Mouse (Mus musculus) layer of hippocampus, postnatal 10 days (tissue): ENCODE data around the gene Pcbd2. TPM values are rescaled to one million over a fixed set of nuclear protein-coding genes. Genes with fewer than 3 reads are reported as not detected.

Experiments used
- DNase-seq, 2 experiments: peaks; one replicate each; pipeline ENCODE4 v3.0.0; 2021; ENCODE audit warnings: low spot score in 2 of 2
- total RNA-seq, 2 experiments: library from RNA; stranded (reverse); gene quantifications; 2 replicates each; pipeline ENCODE4 v1.2.3; 2021

The Pcbd2 gene
- total RNA-seq, 2 experiments from 2014 or later, result 28.3 to 36.1 TPM

DNA sequence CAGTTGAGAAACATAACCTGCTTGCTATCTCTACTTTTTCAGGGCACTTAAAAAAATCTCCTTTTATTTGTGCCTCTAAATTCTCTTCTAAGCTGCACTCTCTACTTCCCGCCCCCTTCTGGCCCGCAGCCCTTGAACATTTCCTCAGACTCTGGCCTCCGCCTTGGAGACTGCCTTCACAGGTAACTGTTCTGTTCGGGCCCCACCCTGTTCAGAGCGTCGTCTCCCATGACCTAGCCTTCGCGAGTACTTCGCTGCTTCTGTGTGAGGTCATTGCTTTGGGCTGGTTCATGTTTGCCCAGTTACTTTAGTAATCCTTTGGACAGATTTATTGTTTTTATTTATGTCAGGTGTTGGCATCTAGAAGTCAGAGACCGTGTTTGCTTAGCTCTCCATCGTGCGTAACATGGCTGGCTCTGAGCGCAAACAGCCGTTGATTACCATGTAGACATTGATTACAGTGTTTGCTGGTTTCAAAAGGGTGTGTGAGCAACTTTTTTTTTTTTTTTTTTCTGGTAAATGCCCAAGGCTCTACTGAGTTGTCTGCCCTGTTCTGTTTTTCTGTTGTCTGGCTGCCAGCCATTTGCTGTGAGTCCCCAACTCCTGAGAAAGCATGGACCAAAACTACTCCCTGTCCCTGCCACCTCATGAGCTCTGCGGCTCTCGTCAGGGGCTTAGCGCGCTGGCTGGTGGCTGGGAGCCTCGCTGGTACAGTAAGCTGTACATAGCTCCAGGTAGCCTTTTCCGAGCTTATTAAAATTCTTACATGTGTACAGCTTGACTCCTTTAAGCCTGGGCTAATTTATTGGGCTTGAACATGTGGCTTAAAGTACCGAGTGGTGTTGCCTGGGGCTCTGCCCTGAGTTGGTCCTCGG lies 6.7 kb downstream of the Pcbd2 start:
- no peak for DNase-seq

DNA sequence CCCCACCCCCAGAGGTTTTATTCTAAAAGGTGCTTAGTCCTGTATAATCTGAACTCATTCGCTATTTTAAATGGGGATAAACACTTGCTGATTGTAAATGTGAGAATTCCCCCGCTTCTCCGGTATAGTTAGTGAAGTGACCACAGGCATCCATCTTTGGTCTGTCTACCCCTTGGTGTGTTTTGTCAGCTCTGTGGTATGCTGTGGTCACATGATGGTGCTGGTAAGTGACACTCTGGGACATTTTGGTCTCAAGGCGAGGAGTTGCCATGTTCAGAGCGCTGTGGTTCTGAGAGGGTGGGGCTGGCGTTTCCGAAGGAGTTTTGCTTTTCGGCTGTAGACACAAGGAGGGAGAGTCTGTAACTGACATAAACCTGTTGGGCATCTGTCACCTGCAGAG lies 10.7 kb downstream of the Pcbd2 start:
- DNase-seq, result no peak

DNA sequence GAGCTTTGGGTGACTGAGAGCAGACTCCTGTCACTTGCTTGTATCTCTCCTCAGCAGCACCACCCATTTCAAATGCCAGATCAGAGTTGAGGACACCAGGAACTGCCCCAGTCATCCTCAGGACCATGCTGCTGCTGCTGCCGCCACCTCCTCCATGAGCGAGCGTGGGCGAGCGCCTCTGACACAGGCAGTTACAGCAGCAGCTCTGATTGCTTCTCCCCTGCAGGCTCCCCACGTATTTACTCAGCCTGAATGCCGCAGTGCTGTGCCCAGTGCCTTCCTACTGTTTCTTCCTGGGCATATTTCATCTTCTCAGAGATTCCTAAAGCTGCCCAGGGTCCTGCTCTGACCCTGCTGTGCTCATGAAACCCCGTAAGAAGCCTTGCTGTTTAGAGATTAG lies 15.1 kb downstream of the Pcbd2 start:
- no peak for DNase-seq

DNA sequence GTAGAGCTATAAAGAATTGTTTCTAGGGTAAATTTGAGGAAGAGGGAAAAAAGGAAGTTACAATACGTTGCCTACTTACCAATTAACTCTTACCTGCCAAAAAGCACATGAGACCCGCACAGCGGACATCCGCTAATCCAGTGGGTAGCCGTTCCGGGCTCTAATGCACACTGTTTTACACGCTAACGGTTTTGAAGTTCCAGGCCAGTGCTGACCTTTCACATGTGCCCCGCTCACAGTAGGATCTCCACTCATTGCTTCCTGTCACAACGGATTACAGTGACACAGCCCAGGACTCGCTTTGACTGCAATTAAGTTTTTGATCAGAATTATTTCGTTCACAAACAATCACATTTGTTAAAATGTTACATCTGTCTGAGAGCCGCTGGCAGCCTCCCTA lies 27.2 kb downstream of the Pcbd2 start:
- no peak for DNase-seq

DNA sequence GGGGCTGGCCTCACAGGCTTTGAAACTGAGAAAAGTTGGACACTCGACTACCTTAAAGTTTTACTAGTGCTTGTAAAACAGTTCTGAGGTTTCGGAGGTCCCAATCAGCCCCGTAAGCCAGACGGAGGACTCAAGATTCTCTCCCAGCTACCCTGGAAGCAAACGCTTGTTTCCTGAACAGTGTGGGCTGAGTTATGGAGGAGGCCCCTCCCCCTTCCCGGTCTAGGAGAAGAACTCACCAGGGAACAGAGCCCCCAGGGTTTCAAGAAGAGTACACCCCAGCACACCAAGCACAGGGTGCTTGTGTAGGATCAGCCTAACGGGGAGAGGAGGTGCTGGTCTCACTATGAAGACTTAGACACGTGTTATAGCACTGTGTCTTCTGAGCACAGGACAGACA lies 29.6 kb downstream of the Pcbd2 start:
- no peak for DNase-seq

DNA sequence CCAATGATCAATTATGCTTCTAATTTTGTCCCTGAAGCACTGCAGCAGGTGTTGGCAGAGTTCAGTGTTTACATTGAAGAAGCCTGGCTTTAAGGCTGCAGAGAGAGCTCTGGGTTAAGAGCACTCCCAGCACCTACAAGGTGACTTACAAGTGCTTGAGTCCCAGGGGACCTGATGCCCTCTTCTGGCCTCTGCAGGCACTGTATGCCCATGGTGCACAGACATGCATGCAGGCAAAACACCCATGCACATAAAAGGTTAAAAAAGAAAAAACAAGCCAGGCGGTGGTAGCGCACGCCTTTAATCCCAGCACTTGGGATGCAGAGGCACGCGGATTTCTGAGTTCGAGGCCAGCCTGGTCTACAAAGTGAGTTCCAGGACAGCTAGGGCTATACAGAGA lies 30.5 kb downstream of the Pcbd2 start:
- DNase-seq, result no peak

DNA sequence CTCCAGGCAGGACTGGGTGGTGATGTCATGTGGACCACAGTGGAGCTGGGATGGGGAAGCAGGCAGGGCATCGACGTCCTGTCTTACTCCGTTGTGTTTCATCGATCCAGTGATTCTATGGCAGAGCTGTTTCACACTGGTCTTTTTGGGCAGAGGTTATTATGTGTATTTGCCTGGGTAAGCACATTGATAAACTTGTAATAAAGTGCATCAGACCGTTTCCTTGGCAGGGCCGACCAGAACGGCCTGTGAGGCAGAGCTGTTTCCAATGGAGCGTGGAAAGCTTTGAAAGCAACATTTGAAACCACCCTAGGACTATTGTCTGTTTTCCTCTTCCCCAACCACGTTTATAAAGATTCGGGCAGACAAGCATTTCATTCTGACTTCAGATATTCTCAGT lies 33.4 kb downstream of the Pcbd2 start:
- DNase-seq, result no peak

DNA sequence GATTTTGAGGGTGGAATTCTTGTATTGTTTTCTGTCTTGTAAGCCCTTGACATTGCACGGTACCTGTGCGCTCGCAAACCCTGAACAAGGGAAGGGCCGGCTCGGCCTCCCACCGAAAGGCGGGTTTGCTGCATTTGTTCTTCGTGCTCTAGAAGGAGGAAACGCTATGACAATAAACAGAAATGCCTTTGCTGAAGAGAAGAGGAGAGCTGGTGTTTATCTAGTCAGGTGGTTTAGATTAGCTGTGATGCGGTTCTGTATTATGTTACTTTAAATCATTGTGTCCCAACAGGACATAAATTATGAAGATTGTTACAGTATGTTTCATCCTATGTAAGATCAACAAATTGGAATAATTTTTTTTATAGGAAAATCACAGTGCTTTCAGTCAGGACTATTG lies 34.3 kb downstream of the Pcbd2 start:
- no peak for DNase-seq

DNA sequence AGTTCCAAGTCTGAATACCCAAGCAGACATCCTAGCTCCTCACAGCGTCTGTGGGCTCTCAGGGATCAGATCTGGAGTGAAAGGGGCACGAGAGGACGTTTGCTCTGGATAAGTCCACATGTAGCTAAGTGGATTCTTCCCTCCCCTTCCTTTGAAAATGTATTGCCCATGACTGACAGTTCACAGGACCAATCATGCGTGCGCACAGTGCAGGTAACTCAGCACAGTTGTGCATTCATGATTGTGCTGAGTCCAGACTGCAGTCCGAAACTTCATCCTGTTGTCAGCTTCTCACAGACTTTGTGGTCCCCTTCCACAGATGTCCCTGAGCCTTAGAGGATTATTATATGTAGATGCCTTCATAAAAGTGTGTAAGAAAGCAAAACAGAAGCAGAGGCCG lies 47.2 kb downstream of the Pcbd2 start:
- DNase-seq, result no peak

DNA sequence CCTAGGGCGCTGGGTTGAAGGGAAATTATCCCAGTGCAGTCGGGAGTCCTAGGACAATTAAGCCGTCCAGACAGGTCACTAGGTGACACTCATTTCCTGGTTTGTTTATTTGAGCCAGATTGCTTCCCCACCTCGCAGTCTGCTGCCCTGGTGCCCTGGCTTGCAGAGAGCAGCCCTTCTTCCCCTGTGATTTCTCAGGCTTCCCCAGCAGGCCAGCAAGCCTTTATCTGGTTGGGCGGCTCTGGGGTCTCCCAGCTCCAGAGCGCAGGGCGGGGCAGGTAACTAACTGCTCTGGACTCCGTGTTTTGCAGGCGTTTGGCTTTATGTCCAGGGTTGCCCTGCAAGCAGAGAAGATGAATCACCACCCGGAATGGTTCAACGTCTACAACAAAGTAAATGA lies 47.9 kb downstream of the Pcbd2 start:
- DNase-seq, result no peak

DNA sequence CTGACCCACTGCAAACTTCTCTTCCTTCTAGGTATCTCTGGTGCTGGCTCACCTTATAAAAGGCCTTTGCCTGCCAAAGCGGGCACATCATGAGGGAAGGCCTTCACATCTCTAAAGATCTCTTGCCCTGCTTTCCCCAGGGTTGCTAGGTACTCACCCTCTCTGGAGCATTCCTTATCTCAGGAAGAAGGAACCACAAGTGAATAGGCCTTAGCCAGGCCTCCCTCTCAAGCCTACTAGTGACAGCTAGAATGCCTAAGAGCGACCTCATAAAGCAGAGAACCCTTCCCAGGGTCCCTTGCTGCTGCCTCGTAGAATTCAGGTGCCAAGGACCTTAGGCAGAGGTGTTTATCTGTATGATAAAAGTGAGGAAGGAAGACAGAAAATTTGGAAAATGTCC lies 57.1 kb downstream of the Pcbd2 start, which contains the start of gene Catsper3:
TSS of gene Catsper3 (plus strand) at position 301 of the 400 bp plus-strand sequence.
- DNase-seq, result no peak

DNA sequence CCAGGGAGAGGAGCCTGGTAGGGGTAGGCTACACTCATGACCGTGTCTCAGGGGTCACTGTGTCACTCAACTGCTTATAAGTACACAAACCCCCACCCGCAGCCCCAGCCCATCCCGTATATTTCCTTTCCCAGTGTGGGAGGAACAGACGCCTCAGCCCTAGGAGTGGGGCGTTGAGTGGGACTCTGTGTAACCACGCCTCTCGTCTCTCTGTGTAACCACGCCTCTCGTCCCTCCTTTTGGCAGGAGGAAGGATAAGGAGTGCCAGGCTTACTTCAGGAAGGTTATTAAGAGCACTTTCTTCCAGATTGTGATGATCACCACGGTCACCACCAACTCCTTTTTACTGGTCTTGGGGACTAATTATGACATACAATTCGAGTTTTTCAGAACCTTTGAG lies 59.0 kb downstream of the Pcbd2 start:
- no peak for DNase-seq

DNA sequence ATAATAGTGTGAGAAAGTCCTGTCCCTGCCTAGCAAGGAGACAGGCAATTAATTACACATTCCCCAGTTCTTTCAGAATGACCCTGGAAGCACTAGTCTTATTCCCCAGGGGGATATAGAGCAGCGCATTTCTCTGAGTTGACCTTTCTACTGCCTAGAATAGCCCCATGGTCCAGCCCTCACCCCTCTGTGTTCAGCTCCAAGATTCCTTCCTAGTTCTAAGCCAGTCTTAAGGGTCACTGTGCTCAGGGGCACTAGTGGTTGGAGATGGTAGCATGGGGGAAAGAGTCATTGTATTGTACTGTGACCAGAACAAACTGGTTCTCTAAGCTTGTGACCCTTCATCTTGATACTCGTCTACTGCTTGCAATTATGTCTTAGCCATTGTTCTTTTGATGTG lies 74.1 kb downstream of the Pcbd2 start:
- DNase-seq, result no peak

DNA sequence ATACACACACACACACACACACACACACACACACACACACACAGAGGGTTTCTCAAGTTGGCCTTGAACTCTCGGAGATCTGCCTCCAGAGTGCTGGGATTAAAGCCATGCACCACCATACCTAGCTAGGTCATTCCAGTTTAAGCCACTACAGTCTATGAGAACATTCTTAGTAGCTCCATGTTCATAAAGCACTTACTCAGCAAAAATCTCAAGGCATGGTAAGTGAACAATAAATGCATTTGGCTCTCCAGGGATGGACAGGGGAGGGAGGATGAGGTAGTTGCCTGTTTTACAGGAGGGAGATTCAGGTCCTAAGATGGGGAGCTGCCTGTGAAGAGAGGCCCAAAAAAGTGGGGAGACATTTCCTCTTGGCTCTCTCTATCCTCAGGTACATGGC lies 76.8 kb downstream of the Pcbd2 start:
- no peak for DNase-seq

DNA sequence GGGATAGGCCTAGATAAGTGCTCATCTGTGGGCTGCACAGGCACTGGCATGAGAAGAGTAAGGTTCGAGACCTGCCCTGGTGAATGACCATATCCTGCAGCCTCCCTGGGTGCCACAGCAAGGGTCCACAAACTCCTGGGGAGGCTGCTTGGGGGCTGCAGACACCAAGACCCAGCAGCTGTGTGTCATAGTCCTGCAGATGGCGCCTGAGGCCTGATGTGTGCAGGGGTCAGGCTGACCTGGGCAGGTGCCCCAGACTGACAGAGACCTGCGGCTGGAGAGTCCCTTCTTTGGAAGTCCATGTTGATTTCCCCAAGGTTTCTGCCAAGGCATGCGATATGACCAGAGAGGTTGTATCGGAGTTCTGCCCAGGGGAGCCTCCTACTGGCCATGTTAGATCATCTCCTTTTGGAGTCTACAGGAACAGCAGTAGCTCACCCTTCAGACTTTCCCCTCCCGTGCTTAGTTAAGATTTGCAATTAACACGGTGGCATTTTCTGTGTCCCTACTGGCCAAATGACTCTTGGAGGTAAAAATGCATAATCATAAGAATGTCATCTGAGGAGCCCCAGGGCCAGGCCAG lies 82.0 kb downstream of the Pcbd2 start:
- DNase-seq, result no peak

DNA sequence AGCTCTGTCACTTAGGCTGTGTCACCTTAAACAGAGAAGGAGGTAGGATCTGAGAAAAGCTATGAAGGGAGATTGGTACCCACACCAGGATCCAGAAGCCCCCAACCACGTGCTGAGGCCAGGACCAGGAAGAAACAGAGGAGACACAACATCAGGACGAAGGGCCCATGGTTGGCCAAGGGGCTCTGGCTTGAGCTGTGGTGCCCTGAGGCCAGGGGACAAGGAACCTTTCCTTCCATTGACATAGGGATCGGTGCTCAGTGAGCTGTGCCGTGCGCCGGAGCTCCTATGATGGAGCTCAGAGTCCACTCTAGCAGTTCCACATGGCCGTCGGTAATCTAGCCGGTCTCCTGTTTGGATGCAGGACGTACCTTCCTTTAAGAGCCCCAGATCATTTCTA lies 82.5 kb downstream of the Pcbd2 start:
- DNase-seq, result no peak

DNA sequence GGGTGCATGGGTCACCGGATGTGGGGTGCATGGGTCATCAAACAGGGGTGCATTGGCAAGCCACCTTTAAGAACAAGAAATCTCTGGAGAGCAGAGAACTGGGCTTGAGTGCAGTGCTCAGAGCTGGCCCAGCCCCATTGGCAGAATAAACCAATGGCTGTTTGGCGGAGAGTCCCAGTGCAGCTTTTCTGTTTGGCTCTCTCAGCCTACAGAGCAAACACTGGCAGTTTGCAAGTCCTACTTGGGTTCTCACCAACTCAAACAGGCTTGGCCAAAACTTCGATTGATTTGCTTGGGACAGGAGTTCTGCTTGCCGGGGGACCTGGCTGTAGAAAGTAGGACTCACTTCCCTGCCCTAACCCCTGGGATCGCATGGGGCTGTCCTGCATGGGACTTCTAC lies 83.8 kb downstream of the Pcbd2 start:
- peak; percentile 44 to 56 for DNase-seq

DNA sequence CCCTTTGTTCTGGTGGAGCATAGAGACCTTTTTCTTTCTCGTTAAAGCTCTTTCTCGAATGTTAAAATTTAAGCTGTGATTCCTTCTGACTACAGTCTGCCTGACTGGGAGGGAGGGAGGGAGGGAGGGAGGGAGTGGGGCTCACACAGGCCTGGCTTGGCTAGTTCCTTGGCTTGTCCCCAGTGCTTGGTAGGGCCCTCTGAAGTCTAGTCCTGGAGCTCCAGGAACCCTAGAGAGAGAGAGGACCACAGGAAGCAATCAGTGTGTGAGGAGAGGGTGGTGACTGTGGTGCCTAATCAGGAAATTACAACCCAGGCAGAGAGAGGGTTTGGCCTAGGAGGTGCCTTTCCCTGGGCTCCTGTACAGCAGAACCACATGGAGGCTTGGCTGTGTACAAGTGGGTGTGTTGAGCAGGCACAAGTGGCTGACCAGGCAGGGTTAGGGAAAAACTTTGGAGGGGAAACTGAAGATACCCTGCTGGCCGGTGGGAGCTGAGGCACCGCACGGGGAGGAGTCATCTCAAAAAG lies 86.4 kb downstream of the Pcbd2 start:
- DNase-seq, result no peak

DNA sequence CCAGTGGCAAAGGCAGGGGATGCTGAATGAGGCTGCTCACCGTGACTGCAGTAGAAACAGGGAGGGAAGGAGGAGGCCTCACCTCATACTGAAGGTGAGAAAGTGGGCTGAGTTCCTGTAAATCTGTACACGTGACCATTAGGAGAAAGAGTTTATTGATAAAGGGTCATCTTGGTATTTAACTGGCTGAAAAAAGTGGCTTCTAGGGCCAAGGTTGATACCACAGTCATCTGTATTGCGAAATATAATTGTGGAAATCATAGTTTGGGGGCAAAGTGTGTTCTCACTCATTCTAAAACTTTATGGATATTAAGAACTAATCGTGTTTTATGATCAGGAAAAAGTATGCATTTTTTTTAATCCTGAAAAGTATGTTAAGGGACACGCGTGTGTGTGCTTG lies 87.7 kb downstream of the Pcbd2 start:
- DNase-seq, result no peak

DNA sequence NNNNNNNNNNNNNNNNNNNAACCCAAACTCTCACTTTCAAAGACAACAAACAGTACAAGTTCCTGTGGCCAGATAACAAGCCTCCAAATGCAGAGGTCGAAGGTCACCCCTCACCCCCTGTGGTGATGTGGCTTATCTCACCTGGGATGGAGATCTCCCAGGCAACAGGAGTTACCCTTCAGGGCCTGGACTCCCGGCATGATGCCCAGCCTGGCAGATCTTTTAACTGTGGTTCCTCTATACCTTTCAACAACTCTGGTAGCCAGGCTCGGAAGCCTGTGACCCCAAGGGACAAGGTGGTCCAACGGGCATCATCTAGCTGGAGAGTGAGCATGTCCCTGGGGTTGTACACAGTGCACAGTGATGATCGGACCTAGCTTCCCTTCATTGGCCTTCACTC lies 95.3 kb downstream of the Pcbd2 start:
- no peak for DNase-seq

DNA sequence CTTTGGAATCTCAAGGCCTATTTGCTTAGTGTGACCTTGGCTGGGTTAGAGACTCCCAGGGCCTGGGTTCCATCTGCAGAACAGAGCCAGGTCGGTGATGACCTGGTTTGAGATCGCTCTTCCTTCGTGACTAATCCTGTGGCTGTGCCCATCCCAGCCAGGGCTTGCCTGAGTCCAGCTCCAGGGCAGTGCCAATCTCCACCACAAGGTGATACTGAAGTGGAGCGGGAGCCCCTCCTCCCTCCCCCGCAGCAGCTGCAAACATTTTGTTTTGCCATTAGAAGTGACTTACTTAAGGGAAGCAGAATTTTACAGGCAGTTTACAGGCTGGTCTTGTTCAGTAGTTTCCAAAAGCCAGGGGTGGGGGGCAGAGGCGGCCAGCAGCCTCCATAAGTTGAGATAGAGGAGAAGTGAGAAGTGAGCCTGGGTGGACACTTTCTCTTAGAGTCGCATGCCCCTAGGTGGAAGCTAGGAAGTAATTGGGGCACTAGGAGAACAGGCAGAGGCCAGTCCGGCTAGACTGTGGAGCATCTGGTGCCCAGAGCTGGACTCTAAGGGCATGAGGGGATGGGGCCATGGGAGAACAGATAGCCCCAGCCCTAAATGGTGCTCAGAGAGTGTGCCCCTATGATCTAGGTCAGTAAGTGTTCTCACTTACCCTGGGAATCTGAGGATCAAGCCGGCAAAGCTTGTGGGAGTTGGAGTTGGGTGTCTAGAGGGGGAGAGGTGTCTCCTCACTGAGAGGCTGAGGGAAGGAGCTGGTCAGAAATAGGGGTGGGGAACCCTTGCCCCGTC lies 97.2 kb downstream of the Pcbd2 start:
- DNase-seq, result no peak

DNA sequence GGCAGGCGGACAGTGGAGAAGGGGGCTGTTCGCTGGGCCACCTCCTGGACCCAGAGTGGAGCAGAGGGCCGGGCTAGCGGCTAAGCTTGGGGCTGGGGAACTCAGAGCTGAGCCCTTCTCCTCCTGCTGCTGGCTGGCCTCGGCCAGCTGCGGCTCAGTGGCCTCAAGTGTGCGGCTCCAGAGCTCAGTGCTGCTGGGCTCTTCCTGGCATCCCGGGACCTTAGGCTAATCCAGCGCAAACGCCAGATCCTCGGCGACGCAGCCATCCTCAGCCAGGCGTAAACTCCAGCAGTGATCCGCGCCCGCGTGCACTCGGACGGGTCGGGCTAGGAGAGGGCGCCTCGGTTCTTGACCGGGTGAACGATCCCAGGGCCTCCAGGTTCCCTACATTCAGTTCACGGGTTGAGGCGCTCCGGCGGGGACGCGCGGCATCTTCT lies 98.1 kb downstream of the Pcbd2 start:
- no peak for DNase-seq
